Mouse (Mus musculus): ENCODE measurements around the gene Rag1.

Gene Rag1

GRCm38 (mm10) chr2:101591356-101591755 is 57.9 kb downstream of the Rag1 start:
- no peak for DNase-seq (ENCODE audit: low read depth, low spot score)

Data from retina, adult 2 months (tissue).